Mouse (Mus musculus) testis, postnatal 14 days (tissue): ENCODE results near the gene Pkp1.

ENCODE experiments used
- DNase-seq: peaks from one replicate; pipeline ENCODE4 v3.0.0; 2021; ENCODE audit warnings: low spot score

Pkp1 gene

DNA sequence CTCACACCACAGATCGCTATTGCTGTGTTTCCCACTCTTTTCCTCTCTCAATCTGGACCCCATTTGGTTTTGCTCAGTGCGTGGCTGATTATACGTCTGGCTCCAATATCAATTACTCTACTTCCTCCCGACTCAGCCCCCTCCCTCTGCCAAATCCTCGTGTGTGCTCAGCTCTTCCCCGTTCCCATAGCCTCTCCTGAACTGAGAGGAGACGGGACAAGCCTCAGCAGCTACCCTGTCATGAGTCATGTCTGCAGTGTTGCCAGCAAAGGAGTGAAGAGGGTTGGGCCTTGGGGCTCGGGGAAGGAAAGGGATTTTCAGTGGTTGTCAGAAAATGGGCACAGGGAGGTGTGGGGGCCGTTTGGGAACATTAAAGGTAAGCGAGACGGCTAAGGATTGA lies 12.3 kb downstream of the Pkp1 start:
- DNase-seq, result no peak

DNA sequence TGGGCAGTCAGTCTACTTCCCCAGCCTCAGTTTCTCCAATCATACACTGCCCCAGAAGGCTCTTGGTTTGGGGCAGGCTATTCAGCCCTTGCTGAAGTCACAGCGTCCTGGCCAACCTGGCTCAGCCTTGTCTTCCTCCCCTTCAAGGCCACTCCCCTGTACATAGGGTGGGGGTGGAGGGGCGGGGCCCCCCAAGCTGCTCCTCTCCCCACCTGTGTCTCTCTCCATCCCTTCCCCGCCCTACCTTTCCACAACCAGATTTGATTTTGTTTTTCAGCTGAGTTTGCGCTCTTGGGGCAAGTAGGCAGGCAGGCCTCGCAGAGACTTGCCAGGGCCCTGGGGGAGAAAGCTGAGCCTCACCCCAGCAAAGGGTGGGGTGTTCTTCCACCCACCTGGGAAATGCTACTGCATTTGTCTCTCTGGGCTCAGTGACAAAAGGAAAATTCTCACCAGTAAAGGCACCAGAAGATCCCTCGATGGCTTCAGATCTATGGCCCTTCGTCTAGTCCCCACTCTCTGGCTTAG lies 19.0 kb downstream of the Pkp1 start:
- no peak for DNase-seq

DNA sequence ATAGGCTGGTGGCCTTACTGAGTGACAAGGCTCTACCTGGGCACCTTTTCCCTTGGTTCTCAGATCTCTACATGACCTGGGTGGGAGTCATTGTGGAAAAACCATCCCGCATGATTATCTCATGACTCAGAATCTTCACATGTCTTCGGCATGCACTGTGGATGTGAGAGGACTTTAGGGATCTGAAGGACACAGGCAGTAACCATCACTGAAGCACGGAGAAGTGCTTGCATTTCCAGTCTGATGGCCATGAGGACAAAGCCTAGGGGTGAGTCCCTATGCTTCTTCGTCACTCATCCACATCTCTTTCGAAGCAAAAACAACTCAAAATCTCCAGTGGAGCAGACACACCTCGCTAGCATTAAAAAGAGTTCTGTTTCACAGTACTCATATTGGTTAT lies 19.7 kb downstream of the Pkp1 start:
- no peak for DNase-seq

DNA sequence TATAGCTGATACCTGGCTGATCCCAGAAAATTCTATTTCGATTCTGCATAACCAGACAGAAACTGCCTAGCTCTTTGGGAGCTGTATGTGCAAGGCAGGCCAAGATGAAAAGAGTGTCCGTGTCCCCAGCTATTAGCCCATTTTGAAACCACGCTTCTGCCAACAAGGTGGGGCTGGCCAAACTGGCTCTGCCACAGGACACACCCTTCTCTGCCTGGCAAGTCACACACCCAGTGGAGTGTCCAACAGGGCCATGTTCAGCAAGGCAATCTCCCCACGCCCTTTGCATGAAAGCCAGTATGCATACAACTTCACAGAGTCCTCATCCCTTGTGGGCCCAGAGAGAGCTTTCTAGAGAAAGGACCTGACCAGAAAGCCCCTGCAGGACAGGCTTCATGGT lies 23.6 kb downstream of the Pkp1 start:
- DNase-seq, result no peak

DNA sequence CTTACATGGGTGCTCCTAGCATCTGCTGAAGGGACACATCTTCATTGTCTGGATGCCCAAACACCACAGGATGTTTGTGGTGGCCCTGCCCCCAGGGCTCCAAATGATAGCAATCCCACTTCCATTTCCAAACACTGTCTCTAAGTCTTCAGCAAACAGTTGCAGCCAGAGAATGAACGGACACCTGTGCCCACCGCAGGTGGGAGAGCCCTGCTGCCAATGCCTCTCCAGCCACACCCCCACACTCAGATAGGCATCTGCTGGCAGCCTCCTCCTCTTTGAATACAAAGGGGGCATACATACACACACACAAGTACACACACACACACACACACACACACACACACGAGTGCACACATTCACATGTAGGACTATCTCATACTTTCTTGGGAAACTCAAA lies 25.6 kb downstream of the Pkp1 start:
- no peak for DNase-seq

DNA sequence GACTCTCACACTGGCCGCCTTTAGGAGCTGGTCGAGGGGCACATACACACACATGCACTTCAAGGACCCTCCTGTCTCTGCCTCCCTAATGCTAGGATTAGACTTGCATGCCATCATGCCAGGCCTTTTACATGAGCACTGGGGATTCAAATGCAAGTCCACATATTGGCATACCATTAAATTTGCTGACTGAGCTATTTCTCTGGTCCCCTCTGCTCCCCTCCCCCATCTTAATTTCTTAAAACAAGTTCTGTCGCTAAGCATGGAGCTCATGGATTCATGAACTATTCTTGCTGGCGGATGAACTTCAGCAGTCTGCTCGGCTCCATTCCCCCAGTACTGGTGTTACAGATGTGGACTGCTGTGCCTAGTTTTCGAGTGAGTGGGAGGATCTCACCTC lies 26.2 kb downstream of the Pkp1 start:
- no peak for DNase-seq

DNA sequence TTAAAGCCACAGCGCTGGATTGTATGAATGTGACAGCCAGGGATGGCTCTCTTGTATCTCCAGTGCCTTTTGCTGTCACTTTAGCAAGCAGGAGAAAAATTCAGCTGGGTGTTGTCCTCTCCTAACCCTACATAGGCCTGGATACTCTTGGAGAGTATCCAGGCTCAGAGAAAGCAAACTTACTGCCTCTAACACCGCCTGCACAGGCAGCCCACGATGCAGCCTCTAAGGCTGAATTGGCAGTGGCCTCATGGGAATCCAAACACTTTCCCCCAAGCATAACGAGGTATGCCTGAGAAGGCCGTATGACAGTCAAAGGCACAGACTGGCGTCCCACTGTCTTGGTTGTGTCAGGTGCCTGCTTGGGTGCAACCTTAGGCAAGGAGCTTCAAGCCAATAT lies 26.8 kb downstream of the Pkp1 start:
- no peak for DNase-seq

DNA sequence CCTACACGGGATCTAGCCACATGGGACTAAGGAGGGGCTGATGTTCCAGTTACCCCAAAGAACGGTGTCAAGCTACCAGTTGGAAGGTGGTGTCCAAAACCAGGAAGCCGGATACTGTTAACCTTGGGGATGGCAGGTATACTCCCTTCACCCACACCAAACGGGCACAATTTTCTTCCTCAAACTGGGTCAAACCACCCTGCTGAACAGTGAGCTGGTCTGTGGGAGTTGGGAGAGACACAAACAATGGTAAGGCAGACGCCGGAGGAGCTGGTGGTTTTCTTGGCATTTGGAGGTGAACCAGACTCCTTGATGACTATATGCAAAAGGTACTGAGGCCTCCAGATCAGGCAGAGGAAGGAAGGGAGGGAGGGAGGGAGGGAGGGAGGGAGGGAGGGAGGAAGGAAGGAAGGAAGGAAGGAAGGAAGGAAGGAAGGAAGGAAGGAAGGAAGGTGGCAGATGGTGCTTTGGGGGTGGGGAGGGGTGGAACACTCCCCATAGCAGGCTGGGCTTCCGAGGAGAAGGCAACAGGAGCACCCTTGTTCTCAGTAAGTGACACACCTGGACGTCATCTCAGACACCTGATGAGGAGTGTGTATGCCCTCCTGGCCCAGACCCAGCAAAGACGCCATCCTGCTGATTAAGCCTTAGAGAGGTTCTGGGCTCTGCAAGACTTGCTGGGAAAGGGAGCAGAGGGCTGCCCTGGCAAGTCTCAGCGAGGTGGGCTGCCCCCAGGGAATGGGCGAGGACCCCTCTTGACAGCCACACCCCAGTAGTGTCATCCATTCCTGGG lies 27.4 kb downstream of the Pkp1 start:
- no peak for DNase-seq

DNA sequence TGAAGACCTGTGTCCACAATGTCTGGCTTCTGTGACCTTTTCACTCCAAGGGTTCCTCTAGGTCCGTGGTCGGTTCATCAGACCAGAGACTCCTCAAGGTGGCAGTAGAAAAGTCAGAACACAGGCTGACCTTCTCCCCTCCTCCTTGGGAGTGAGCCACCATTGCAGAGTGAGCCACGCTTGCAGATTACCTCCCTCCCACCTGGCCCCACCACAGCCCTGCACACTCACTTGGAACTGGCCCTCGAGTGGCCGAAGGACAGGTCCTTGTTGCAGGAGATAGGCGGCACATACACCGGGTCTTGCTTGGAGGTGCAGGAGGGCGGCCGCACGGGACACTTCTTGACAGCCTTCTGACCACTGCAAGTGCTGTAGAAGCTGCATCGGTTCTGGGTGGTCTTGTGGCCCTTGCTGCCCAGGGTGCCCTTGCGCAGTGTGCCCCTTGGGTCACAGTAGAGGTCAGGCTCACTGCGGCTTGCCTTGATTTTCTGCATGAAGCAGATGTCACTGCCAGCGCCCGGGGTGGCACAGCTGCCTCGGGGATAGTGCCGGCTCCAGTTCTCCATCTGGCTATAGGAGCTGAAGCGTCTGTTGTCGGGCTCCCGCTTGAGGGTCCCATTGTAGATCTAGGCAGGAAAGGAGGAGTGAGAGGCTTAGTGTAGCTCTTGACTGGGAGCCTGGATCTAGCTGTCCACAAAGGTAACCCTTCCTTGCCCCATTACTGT lies 29.4 kb downstream of the Pkp1 start:
- no peak for DNase-seq

DNA sequence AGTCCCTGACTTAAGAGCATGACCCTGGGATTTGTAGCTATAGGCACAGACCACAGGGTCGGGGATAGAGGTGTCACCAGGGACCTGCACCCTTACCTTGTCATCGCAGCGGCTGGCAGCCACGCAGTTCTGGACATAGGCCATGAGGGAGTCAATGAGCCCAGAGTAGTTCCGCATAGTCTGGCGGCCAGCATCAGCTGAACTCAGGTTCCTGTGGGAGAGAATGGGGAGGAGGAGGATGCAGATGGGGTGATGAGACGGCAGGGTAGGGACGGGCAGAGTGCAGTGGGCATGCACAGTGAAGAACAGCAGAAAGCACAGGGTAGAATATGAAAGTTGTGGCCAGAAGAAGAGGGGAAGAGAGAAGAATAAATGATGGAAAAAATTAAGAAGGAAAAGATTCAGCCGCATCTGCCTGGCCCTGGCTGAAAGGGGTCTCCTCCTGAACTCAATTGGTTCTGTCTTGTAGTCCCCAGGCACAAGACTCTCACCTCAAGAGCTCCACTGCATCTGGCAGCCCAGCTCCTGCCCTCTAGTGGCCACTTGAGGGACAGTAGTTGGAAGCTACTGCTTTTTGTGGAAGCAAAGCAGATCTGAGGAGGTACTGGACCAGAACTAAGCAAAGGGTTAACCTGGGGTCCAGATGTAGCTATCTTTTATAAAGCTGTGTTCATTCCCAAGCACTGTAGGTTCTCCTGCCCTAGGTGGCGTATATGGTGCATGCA lies 36.5 kb downstream of the Pkp1 start:
- DNase-seq, result peak; percentile 34

DNA sequence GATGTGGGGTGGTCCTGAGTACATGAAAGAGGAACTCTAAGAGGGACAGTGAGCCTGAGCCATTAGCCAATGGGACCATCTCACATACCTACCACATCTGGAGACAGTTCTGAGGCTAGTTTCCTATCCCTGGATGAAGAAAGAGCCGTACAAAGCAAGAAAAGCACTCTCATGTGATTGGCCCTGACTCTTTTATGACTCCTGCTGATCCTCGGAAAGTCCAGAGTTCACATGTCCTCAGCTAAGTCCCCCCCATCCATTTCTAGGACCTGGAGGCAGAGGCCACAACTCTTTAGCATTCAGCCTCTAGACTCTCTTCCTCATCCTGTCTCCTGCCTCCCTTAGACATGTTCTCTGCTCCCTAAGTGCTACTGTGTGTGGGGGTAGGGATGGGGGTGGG lies 41.8 kb downstream of the Pkp1 start:
- no peak for DNase-seq

DNA sequence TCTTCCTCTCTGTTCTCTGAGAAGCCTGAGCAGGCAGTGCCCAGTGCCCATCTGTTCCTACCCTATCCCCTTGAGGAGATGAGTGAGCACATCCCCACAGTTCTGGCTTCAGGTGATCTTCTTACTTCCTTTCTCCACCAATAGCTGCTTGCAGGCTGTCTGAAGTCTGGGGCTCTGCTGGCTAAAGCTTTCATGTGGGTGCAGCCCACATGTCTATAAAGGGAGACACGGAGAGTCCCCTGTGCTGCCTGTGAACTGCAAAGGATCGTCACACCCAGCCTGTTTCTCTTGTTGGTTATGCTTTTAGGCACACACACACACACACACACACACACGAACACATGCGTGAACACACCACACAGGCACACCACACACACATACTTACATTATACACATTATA lies 46.0 kb downstream of the Pkp1 start:
- no peak for DNase-seq

DNA sequence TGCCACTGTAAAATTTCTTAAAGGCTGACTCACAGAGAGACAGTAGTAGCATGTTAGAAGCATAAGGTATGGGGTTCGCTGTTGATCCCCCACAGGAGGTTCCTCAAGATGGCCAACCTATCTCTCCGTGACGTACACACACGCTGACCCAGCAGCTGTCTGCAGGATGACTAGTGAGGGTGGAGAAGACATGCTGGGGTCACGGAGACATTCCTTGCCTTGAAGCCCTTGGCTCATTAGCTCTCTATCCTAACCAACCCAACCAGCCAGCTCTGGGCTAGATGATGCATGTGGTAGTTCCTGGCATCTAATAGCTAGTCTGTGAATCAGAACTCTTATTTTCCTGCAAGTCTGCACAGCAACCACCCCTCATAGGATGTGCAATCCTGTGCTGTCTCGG lies 50.4 kb downstream of the Pkp1 start:
- no peak for DNase-seq

DNA sequence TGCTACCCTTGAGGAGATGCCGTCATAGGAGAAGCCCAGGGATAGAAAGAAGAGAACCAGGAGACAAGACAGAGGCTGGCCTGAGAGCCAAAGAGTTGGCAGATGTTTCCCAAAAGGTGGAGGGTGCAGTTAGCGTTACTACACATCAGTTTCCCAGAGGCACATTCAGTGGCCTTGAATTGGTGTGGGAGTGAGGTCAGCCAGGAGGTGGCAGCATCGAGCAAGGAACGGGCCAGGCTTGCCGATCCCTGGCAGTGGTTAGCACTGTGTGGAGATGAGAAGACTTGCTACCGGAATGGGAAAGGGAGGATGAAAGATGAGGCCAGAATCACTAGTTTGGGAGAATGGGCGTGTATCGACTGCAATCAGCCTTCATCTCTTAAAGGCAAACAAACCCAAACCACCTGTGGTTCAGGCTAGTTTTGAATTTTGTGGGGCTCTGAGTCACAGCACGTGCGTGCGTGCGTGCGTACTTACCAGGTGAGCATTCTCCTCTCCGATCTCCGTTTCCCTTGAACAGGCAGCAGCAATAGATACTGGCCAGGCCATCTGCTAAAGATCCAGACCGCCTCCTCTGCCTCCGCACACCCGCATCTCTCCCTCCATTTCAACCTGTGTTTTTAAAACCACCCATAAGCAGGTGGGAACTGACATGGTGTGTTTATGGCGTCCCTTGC lies 53.4 kb downstream of the Pkp1 start:
- DNase-seq, result peak; percentile 72

DNA sequence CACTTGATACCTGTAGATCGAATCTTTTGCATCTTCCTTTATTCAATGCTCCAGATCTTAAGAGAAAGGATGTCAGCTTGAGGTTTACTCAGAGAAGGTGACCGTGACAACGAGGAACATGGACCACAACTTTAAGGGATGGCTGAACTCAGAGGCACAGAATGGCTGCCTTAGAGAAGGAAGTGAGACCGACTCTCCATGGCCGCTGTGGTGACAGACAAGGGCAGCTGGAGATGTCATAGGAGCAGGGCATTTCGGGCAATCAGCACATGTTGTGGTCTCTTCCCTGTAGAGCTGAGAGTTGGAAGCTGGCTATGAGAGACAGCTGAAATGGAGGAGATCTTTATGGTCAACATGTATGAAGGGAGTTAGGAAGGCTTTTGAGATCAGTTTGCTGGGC lies 54.2 kb downstream of the Pkp1 start:
- DNase-seq, result no peak

DNA sequence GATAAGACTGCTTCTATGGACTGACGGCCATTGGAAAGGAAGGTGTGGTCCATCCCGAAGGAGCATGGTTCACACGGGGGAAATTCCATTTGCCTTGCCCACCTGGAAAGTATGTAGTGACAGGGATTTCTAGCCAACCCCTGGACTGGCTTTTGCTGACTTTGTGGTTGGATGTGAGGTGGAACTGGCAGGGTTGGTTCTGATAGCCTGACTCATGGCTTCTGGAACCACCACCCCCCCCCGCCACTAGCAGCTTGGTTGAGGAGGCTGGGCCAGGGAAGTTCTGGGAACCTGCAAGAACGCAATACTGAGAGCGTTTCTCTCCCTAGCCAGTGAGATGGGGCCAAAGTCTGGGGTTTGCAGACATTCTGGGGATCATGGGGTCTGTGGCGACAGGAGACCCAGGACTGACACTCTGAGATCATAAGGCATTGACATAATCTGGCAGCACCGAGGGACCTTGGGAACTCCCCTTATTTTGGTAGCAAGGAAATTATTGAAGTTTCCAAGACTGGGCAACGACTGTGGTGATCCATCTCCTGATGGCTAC lies 55.1 kb downstream of the Pkp1 start:
- no peak for DNase-seq

DNA sequence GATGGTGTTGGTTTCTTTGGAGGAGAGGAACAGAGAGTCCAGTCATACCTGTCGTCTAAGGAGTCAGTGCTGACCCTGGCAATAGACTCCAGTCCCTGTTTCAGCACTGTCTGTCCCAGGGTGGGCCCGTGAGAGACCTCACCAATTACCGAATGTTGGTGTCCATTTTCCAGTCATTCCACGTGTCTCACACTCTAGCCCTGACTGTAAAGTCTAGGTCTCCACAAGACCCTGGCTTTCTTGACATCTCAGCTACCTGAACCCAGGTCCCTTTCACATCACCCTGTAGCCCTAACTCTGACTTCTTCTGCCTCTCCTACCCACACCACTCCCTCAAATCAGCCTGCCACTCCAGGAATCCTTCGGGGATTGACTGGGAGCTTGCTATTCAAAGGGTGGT lies 56.4 kb downstream of the Pkp1 start:
- no peak for DNase-seq

DNA sequence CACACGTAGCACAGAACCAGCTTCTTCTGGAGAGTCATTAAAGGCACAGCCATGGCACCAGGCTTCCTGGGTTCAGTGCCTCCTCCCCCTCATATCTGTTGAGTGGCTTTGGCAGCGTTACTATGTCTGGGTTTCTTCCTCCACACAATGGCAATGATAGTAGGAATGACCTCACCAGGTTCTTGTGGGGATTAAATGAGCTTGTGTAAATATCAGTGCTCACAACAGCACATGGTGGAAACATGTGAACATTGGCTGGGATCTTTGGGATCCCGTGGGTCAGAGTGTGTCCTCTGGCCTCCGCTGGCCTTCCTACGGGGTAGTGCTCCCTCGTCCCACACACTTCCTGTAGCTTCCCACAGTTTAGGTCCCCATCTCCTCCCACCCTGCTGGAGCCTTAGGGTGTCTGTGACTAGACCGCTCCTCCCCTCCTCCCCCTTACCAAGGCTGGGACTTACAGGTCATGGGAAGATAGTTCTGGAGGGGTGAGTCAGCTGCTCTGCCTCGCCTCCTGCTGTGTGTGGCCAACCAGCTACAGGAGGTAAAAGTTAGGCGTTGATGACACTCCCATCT lies 56.9 kb downstream of the Pkp1 start:
- peak; percentile 34 for DNase-seq

DNA sequence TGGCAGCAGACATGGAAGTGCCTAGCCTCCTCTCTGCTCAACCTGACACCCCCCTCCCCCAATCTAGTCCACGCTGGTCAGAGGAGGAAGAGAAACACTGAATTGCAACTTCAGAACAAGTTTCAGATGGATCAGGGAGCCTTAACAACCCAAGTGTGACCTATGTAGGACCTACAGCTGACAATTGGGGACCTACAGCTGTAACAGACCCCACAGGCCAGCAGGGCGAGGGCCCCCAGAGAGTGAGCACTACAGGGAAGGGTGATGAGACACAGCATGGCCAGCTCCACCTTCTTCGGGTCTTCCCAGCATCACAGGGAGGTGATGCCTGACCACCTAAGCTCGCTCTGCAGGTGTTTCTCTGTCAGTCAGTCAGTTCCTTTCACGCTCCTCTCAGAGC lies 57.9 kb downstream of the Pkp1 start:
- DNase-seq, result no peak

DNA sequence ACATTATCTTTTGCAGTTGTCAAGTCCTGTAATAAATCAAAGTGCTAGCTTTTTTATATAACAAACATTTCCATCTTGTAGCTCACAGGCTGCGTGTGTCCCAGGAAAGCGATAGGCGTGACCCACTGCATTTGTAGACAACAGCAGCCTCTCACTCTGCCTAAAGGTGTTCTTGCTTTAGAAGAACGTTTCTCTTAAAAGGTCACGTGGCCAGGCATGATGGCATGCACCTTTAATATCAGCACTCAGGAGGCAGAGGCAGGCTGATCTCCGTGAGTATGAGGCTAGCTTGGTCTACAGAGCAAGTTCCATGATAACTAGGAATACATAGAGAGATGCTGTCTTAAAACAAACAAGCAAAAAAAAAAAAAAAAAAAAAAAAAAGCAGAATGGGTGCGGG lies 60.5 kb downstream of the Pkp1 start:
- no peak for DNase-seq

DNA sequence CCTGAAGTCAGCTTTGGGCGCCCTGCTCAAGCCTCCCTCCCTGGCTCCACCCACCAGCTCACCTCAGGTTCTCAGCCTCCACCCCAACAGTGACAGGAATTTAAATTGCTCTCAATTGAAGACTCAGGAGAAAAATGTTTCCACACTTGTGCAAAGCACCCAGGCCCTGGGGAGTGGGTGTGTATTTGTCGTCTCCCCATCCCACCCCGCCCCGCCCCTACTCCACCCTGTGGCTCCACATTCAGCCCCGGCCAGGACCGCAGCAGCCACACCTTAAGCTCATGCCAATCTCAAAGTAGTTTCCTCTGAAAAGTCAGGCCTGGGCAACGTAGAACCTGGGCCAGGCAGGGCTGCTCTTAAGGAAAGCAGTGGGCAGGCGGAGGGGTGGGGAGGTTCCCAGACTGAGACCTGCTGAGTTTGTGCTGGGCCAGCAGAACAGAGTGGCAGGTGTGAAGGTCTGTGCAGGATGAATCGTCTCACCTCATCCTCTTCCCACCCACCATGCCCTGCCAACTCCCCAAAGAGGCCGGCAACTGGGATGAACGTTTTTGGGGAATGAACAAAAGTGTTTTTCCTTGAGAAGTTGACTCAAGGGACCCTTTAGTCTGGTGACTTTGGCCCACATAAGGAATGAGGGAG lies 61.8 kb downstream of the Pkp1 start:
- DNase-seq, result no peak
